Mouse (Mus musculus) heart, postnatal 0 days (tissue): Measurements from ENCODE around the gene Zbtb38.

Experiments
- CTCF ChIP-seq: IDR thresholded peaks from 2 replicates; pipeline ENCODE4 v1.5.1; 2016; ENCODE audit warnings: antibody characterized with exemption, control low read depth, low read depth
- EP300 ChIP-seq: IDR thresholded peaks from 2 replicates; pipeline ENCODE4 v1.6.1; 2016; ENCODE audit warnings: antibody characterized with exemption, low read depth

DNA sequence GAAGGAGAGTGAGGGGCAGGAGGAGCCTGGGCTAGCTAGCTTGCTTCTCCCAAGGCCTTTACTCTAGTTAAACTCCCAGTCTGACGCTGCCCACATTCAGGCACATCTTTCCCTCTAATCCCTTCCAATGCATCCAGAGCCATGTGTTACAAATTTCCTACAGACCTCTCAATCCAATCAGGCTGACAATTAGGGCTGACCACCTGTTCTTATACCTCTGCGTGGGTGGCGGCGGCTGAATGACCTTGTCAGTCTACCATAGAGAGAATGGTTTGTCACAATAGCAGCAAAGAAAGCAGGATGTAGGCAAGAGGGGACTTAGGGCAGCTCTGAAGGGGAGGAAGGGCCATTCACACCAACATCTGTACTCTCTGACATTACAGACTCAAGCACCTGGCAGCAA lies 62.2 kb downstream of the Zbtb38 start:
- TF ChIP-seq CTCF (no peak), EP300 (no peak)
